ENCODE assay signal across 19 mouse cellular contexts in genomic region chr3:65816012-65816411, GRCm38 (mm10).
DNase-seq lines count a peak whose midpoint lies in the region; ATAC-seq and TF ChIP-seq lines count a peak whose summit lies in the region.
"Had no signal": no experiment of that assay in that cellular context is flagged by ENCODE, and none has a peak within 500 bp of the region (broad histone marks: within the 10 kb centered on the region; RNA-seq: fewer than 3 reads in every experiment).

No protein-coding gene starts in this region.

- no peak overlapping the region for H3K9ac ChIP-seq in liver, adult 2 months (ENCODE audit: low read depth, low read length)
- H3K9ac ChIP-seq in liver, postnatal 0 days (replicated peaks), result no peak overlapping the region
- no peak overlapping the region for H3K9ac ChIP-seq in embryonic facial prominence, embryonic 15.5 days
- H3K9ac ChIP-seq: heart, embryonic 13.5 days; hindbrain, embryonic 12.5 days had no signal

- no peak for TF ChIP-seq POLR2A in liver, adult 2 months (IDR thresholded peaks at IDR 0.05; ENCODE audit: extremely low read depth, insufficient read depth, low read length)
- no peak for TF ChIP-seq POLR2A in testis, adult 2 months (IDR thresholded peaks at IDR 0.05; ENCODE audit: control insufficient read depth, low read depth, low read length)

- H3K4me1 ChIP-seq in liver, adult 2 months (ENCODE audit: control insufficient read depth, insufficient read depth, low read length), result no peaks in the 10 kb centered on the region
- H3K4me1 ChIP-seq in liver, postnatal 0 days (ENCODE audit: insufficient read depth), result no peaks in the 10 kb centered on the region
- H3K4me1 ChIP-seq in testis, adult 2 months (ENCODE audit: control insufficient read depth, insufficient read depth, low read length), result no peaks in the 10 kb centered on the region
- H3K4me1 ChIP-seq in embryonic facial prominence, embryonic 15.5 days, result 0 out of 2 replicates have a peak, but pooled peaks cover 5% of the 10 kb centered on the region
- H3K4me1 ChIP-seq: hindbrain, embryonic 12.5 days had no signal

- H3K4me3 ChIP-seq in liver, adult 2 months (ENCODE audit: insufficient read depth, low read depth, low read length), result no peak overlapping the region
- no peak overlapping the region for H3K4me3 ChIP-seq in liver, postnatal 0 days (ENCODE audit: low read depth, low read length)
- no peak overlapping the region for H3K4me3 ChIP-seq in testis, adult 2 months (ENCODE audit: control insufficient read depth, low read depth, low read length)
- H3K4me3 ChIP-seq in embryonic facial prominence, embryonic 15.5 days (replicated peaks), result no peak overlapping the region
- H3K4me3 ChIP-seq: erythroblast, embryonic 14.5 days; forebrain, embryonic 10.5 days; gastrocnemius, adult 2 months; heart, embryonic 13.5 days; hindbrain, embryonic 12.5 days had no signal

- H3K4me2 ChIP-seq in liver, postnatal 0 days (ENCODE audit: low read depth, low read length), result no peak overlapping the region
- no peak overlapping the region for H3K4me2 ChIP-seq in embryonic facial prominence, embryonic 15.5 days (replicated peaks)
- H3K4me2 ChIP-seq: heart, embryonic 13.5 days; hindbrain, embryonic 12.5 days had no signal

- H3K36me3 ChIP-seq in liver, adult 2 months (ENCODE audit: control insufficient read depth, insufficient read depth, low read length), result no peaks in the 10 kb centered on the region
- H3K36me3 ChIP-seq in liver, postnatal 0 days (replicated peaks; ENCODE audit: insufficient read depth, low read length), result no peaks in the 10 kb centered on the region
- H3K36me3 ChIP-seq in testis, adult 2 months (ENCODE audit: control insufficient read depth, insufficient read depth, low read length), result peaks cover 1% of the 10 kb centered on the region; the same call in 1 of the 2 replicates
- H3K36me3 ChIP-seq in embryonic facial prominence, embryonic 15.5 days, result no peaks in the 10 kb centered on the region
- H3K36me3 ChIP-seq: forebrain, embryonic 10.5 days; heart, embryonic 13.5 days; hindbrain, embryonic 12.5 days had no signal

- no peak overlapping the region for H3K27ac ChIP-seq in liver, adult 2 months (replicated peaks; ENCODE audit: insufficient read depth, low read depth, low read length)
- H3K27ac ChIP-seq in liver, postnatal 0 days (ENCODE audit: low read depth), result no peak overlapping the region
- no peak overlapping the region for H3K27ac ChIP-seq in testis, adult 2 months (ENCODE audit: control insufficient read depth, insufficient read depth, low read depth, low read length)
- no peak overlapping the region for H3K27ac ChIP-seq in embryonic facial prominence, embryonic 15.5 days (replicated peaks)
- H3K27ac ChIP-seq: forebrain, embryonic 10.5 days; gastrocnemius, adult 2 months; heart, embryonic 13.5 days; hindbrain, embryonic 12.5 days had no signal

- DNase-seq in liver, adult 2 months (ENCODE audit: extremely low read depth, low read depth, low spot score), result no peak
- no peak for DNase-seq in liver, postnatal 0 days
- no peak for DNase-seq in testis, postnatal 10 days (ENCODE audit: low spot score)
- no peak for DNase-seq in lung, postnatal 4 days
- DNase-seq: adrenal gland, adult 8-10 months; adrenal gland, postnatal 36 days; cerebellum, adult 2 months; cerebellum, postnatal 10 days; gastrocnemius, adult 2 months; gastrocnemius, postnatal 25 days; heart, adult 11 months; heart, postnatal 36 days had no signal

- H3K9me3 ChIP-seq in liver, postnatal 0 days (ENCODE audit: low read length), result no peaks in the 10 kb centered on the region
- no peaks in the 10 kb centered on the region for H3K9me3 ChIP-seq in embryonic facial prominence, embryonic 15.5 days (replicated peaks)
- H3K9me3 ChIP-seq: forebrain, embryonic 10.5 days; heart, embryonic 13.5 days; hindbrain, embryonic 12.5 days had no signal

- no peaks in the 10 kb centered on the region for H3K79me2 ChIP-seq in liver, adult 2 months (ENCODE audit: control insufficient read depth, insufficient read depth, low read length)

- no peak for TF ChIP-seq EP300 in liver, postnatal 0 days (IDR thresholded peaks at IDR 0.05; ENCODE audit: low read depth)

- H3K27me3 ChIP-seq in liver, adult 2 months (ENCODE audit: control insufficient read depth, insufficient read depth, low read length), result no peaks in the 10 kb centered on the region
- H3K27me3 ChIP-seq in liver, postnatal 0 days (ENCODE audit: insufficient read depth, low read length), result no peaks in the 10 kb centered on the region
- H3K27me3 ChIP-seq in testis, adult 2 months (ENCODE audit: control insufficient read depth, insufficient read depth, low read length), result no peaks in the 10 kb centered on the region
- H3K27me3 ChIP-seq in embryonic facial prominence, embryonic 15.5 days, result no peaks in the 10 kb centered on the region
- H3K27me3 ChIP-seq: heart, embryonic 13.5 days; hindbrain, embryonic 12.5 days had no signal

- WGBS in liver, adult 2 months, result 75% methylated on average over 10 of the region's 10 CpGs
- WGBS in liver, postnatal 0 days (ENCODE audit: insufficient replicate concordance), result 73% methylated on average over 10 of the region's 10 CpGs
- WGBS in embryonic facial prominence, embryonic 15.5 days, result 69% methylated on average over 10 of the region's 10 CpGs

- ATAC-seq in liver, postnatal 0 days, result no peak
- ATAC-seq in embryonic facial prominence, embryonic 15.5 days (ENCODE audit: insufficient number of reproducible peaks, low FRiP score, low TSS enrichment, low read depth), result peak; percentile 43
- ATAC-seq: forebrain, embryonic 14.5 days had no signal

- 0 out of 2 replicates have a peak, but pooled peaks have one; percentile 1 for TF ChIP-seq CTCF in liver, adult 2 months (IDR thresholded peaks at IDR 0.05; ENCODE audit: low read depth, low read length)
- TF ChIP-seq CTCF in liver, postnatal 0 days (IDR thresholded peaks at IDR 0.05; ENCODE audit: low read depth), result no peak
- TF ChIP-seq CTCF in testis, adult 2 months (IDR thresholded peaks at IDR 0.05; ENCODE audit: control insufficient read depth, insufficient read depth, insufficient replicate concordance, low read depth, low read length), result 0 out of 2 replicates have a peak, but pooled peaks have one; percentile 10
